Mouse (Mus musculus) adrenal gland, adult 2 months (tissue): ENCODE measurements around the gene Epb41l2. TPM values are rescaled to one million over a fixed set of nuclear protein-coding genes. Genes with fewer than 3 reads are reported as not detected.

ENCODE experiments used
- DNase-seq: peaks from one replicate; pipeline ENCODE4 v3.0.0; 2021
- polyA plus RNA-seq: library from polyadenylated mRNA; depleted of rRNA; stranded (reverse); fragments of >200 nt; gene quantifications from 2 replicates; pipeline ENCODE4 v1.2.3, GENCODE M21; 2012
- total RNA-seq, 2 experiments: library from RNA; stranded (reverse); gene quantifications; 2 replicates each; pipeline ENCODE4 v1.2.3; 2021

Epb41l2 gene
- total and polyA plus RNA-seq, 3 experiments = 20.5 to 71.6 (median 61.7) TPM

DNA sequence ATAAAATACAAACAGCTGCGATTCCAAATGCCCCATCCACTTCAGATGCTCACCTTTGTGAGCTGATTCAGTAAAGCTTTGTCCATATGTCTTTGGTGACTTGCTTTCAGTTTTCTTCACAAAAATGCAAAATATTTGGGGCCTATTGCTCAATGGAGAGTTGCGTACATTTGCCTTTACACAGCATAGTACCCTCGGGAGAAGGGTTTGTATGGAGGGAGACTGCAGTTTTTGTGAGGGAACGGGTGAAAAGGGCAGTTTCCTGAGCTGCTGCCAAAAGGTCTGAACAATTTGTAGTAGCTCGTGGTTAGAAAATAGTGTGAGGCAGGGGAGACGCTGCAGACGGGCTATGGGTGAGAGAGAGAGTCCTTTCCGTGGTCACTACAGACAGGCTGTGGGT, 40.5 kb downstream of the Epb41l2 start:
- no peak for DNase-seq

DNA sequence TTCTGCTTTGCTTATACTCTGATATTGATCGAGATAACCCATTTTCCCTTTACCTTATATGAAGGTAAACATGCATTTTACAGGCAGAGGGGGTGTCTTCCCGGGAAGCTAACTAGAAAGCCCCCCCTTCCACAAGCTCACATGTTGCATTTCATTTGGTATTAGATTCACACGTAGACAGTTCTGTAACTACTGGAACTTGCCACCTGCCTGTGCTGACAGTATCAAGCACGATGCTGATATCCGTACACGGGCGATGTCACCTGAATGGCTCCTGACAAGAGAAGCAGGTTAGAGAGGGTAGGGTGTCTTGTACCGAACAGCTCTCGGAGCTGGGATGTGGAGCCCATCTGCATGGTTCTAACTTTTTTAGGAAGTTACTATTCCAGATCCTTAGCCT, 41.0 kb downstream of the Epb41l2 start:
- DNase-seq = no peak

DNA sequence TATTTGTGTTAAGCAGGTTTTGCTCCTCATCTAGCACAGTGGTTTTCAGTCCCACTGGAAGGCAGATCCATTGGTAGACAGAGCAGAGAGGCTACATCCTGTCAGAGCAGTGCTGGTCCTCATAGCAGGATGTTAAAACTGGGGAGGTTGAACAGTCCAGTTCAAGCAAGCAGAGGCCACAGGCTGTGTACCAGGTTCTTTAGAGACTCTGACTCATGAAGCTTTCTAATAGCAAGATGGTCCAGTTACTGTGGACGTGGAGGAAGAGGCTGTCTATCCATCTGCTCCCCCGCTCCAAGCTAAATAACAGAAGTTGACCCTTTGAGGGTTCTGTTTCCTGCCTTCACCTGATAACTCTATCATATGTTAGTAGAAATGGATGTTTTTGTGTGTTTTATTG, 41.8 kb downstream of the Epb41l2 start:
- no peak for DNase-seq

DNA sequence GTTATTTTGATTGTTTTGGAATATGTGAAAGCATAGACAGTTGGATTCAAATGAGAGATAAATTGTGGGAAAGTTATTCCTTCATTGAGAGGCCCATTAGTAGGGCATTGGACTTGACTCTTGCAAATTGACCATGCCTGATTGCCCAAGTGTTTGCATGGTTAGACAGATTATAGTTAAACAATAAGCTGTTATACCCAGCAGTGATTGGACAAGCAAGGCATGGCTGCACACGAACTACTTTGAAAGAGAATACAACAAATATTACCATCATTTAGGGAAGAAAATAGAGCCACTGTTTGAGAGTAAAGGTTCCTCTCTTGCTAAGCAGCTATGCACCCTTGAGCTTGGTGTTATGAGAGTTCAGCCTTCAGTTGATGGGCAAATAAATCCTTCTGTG, 43.3 kb downstream of the Epb41l2 start:
- DNase-seq = no peak

DNA sequence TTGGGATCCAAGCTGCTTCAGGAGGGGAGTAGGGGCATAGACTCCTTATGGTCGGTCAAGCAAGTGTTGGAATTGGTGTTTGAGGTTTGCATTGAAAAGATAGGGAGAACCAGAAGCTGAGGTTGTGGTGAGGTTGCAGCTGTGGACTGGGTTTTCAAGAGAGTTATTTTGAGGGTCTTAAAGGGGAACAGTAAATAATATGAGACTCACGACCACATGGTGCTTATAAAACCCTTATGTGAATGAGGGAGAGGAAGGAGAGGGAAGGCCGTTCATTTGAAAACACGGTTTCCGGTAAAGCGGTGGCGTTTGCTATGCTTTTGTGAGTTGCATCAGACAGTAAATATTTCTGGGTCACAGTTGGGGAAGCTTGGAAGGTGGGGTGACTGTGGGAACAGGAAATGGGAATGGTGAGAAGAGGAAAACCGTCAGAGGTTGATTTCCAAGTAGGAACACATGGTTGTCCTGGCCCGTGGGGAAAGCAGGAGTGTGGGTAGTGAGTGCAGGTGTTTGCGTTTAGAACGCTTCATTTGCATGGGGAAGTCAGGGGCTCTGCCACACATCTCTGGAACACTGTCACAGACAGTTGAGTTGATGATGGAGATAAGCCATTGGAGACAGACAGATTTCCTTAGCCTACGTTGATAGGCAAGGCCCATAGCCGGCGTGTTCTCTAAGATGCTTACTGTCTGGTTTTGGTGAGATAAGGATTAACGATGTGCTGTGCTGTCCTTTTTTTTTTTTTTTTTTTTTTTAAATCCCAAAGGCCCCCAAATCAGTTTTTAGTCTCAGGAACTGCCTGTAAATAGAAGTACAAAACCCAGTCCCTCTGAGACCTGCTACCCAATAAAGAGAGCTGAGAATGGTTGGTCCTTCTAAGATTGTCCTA, 44.5 kb downstream of the Epb41l2 start:
- no peak for DNase-seq

DNA sequence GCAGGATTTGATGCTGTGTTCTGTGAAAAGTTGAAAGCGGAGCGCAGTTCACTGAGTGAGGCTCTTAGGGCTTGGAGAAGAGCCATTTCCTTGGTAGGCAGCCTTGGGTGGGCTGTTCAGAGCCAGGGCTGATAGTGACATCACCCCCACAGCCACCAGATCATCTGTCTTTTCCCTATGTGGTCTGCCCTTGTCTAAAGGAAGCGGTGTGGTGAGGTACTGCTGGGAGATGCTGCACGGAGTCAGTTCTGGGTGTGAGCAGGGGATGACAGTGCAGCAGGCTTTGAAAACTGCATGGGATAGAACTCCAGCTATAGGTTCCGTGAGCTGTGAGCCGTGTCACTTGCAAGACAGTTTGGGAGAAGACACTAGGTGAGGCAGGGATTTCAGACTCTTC, 45.1 kb downstream of the Epb41l2 start:
- DNase-seq = no peak

DNA sequence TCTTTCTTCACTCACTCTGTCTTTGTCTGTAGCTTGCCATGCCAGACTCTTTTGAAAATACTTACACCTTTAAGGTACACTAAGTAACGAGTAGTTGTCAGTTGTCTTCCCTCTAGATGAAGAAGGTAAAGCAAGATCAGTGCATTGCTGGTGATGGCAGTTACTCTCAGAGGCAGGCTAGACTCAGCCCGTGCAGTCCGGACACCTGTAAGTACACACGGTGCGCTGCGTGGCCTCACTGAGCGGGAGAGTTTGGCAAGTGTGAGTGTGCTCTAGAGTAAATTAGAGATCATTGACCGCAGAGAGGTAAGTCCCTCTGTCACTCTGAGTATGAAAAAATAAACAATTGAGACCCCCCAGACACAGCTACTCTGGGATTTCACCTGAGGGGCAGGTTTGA, 46.0 kb downstream of the Epb41l2 start:
- no peak for DNase-seq

DNA sequence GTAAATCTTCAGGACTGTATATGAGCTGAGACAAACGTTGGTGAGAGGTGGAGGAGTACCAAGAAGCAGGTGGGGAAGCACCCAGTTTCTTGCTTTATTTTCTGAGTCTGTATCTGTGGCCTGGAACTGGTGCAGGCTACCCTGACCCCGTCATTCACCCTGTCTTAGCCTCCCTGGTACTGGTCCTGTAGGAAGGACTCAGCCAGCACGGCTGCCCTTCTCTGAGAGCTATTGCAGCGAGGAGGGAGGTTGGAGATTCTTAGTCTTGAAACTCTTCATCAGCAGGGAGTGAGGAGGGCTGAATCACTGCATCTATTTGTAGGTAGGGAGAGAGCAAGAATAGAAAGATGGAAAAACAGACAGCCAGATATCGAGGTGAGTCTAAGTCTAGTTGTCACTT, 47.1 kb downstream of the Epb41l2 start:
- DNase-seq = no peak

DNA sequence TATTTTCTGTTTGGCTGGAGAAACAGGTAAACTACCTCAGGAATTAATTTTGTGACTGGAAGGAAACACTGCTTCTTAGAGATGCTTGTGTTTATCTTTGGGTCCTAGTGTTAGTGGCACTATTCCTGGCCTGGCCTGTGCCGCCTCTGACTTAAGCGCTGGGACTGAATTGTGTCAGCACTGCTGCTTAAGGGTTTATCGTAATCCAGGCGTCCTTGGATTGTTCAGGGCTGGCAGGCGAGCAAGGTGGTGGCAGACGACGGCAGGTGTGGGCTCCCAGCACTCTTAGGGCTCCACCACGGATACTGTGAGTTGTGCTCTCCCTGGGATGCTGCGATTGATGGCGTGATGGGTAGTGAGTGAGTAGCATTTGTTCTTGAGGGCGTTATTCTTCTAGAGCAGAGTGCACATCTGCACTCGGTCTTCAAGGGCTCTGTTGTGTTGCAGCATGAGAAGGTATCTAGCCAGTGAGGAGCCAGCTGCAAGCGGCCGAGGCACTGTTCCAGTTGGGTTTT, 48.6 kb downstream of the Epb41l2 start:
- no peak for DNase-seq

DNA sequence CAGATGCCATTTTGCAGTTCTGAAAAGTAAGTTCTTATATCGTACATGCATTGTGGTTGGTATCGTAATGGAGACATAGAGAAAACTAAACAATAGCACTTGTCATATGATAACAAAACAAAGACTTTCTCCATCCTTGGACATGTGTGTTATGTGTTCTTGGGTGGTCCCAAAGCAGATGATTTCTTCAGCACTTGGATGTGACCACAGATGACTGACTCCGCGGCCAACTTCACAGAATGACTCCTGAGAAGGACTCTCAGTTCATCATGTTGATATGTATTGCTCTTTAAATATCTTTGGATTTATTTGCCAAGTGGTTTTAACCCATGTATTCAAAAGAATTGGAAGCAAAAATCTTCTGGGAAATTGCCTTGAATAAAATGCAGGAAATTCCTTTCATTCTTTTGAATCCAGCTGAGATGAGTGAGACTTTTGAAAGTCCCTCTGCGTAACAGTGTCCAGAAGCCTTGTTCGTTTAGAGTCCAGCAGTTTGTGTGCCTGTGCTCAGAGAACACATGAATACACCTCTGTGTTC, 52.3 kb downstream of the Epb41l2 start:
- no peak for DNase-seq

DNA sequence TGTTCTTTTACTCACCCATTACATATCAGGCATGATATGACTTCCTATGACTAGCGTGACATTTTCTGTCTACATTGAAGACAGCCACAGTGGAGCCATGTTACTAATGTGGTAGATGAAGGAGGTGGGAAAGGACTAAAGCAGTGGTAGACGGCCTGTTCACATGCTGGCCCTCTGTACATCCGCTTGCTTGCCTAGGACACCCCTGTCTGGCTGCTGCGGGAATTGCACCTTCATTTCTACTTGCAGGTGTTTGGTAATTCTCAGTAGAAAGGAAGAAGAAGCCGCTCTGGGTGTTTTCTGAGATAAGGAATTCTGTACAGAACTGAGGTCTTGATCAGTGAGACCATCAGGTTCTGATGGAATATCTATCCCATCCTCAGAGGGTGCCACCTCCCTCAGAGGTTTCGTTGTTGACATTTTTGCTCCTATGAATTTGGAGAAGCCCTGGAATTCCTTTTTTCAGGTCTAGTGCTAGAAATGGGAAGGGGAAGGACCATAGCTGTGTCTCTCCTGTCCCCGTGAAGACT, 55.7 kb downstream of the Epb41l2 start:
- DNase-seq = peak; percentile 36

DNA sequence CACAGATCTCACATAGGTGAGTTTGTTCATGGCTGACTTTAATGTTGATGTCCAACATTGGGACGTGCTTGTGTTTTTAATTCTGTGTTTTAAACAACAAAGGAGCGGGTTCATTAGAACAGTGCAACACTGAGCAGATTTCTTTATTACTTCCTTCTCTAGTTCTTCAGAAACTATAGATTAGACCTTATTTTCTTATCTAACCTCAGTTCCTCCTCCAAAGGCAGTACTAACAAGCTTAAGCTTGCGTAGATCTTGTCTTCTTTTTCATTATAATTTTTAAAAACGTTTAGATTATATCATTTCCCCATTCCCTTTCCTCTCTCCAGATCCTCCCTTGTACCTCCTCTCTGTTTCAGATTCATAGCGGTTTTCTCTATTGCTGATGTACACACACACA, 57.1 kb downstream of the Epb41l2 start:
- DNase-seq = no peak

DNA sequence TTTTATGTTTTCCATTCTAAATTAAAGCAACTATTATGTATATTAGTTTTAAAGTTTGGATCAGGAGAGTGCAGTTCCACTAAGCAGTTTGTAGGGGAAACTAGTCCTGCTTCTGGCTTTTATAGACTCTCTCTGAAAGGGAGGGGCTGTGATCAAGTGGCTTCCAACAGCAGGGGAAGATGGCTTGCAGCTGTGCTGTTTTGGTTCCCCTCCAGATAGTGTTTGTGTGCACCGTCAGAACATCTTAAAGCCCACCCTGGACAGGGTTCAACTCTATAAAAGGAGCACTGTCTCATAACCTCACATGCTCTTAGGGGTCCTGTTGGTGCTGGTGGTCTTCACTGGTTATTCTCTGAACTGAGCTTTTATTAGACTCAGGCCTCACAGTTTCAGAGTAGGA, 66.5 kb downstream of the Epb41l2 start:
- DNase-seq = no peak

DNA sequence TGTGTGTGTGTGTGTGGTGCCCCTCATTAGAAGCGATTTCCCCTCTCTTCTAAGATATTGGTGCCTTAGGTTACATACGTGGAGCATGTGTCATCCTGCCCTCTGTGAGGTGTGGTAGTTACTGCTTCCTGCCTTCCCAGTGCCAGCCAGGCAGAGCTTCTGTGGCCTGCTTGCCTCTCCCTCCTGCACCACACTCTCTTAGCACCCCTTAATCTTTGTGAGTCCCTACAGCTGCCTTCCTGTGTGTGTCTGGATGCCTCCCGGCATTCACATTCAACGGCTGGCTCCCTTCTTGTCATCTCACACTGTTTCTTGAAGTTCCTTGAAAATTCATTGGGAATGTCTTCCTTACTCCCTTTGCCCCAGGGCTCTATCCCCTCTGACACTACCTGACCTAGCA, 67.2 kb downstream of the Epb41l2 start:
- DNase-seq = no peak

DNA sequence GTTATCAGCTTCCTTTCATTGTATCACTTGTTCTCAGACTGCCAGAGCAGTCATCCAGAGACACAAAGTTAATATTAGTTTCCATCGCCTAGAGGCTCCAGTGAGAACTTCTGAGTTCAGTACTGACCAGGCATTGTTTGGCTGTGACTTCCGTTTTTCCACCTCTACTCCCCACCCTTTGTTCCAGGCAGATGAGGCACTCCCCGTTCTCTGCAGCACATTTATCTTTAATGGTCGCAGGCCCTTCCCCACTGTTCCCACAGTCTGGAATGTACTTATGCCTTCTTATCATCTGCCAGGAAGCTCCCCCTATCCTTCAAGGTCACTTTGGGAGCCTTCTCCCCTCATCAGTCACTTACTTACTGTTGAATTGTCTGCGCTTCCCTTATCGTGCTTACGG, 67.9 kb downstream of the Epb41l2 start:
- DNase-seq = no peak

DNA sequence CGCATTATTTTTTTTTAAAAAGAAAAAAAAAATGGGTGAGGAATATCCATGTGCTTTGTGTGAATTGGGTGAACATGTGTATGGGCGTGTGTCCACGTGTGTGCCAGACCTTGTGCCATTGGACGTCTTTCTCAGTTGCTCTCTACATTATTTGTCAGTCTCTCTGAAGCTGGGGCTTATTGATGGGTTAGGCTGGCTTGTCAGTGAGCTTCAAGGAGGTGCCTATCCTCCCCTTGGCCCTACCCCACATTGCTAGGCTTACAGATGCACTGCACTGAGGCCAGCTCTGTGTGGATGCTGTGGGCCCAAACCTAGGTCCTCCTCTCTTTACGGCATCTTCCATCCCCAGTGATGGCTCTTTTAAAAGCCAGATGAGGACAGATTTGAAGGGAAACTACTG, 69.1 kb downstream of the Epb41l2 start:
- no peak for DNase-seq

DNA sequence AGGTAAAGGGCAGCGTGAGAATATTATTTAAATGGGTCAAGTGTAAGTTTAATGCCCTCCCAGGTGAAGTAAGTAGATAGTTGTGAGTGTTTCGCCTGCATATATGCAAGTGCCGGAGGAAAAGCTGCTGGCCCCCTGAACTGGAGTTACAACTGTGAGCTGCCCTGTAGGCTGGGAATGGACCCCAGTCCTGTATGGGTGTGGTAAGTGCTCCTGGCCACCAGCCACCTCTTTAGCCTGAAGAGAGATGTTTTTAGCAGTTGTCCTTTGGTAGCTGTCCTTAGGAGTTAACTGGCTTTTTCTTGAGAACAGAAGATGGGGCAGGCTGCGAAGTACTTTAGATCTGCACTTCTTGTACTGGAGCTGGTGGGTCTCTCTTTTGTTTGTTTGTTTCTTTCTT, 69.7 kb downstream of the Epb41l2 start:
- no peak for DNase-seq

DNA sequence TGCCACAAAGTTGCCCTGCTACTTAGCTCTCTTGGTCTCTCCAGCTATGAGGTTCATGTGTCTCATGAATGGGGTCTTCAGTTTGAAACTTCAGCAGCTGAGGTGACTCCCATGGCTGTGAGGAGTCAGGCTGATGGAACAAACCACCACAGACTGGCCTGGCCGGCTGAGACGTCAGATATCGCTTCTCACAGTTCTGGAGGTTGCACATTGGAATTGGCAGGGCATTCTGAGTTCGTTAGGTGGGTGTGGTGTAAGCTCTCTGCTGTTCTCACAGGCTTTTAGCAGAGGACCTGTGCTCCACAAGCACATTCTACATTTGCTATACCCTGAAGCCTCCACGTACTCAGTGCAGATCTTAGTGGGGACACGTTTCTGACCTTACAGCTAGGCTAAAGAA, 71.3 kb downstream of the Epb41l2 start:
- DNase-seq = no peak

DNA sequence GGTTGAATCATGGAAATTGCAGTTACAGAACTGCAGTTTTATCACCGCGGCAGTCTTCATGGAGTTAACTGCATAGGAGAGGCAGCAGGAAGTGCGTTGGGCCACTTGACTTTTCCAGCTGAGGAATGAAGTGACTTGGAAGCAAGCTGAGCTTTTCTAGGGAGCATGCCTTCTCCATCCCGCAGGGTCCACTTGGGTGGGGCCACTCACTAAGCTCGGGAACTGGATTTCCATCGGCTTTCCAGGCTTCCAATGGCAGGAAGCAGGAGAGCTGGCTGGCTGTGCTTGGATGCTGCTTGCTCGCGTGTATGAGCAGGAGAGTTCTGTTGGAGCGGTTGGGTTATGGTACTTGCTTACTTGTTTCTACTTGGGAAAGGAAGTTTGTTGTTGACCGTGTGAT, 72.8 kb downstream of the Epb41l2 start:
- DNase-seq = no peak

DNA sequence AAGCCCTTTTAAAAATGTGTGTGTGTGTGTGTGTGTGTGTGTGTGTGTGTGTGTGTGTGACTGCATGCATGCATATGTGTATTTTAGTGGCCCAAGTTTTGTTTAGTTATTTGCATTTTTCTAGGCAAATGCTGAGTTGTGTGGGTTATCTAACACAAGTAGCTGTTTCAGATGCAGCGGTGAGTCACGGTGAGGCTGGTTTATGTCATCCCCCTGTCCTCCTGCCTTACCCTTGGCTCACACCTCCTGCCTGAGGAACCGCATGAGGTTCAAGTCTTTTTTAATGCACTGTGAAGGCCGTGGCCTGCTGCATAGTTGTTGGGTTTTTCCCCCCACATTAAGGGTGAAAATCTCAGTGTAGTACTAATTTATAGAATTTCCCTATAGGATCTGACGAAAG, 73.3 kb downstream of the Epb41l2 start:
- peak; percentile 63 for DNase-seq

DNA sequence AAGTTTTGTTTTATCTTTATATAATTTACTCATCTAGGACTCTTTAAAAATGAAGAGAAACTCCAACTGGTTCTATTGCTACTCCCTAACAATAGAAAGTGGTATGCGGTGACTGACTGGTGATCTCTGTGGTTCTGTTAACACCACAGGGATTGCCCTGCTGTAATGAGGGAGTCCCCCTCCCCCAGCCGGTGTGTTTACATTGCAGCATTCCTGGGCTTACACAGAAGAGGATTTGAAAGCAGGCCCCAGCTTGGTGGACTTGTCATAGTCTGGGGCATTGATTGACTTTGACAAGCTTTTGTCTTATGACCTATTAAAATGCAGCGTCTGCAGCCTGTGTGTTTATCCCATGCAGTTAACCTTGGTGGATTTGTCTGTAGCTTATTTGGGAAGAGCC, 73.9 kb downstream of the Epb41l2 start:
- no peak for DNase-seq

DNA sequence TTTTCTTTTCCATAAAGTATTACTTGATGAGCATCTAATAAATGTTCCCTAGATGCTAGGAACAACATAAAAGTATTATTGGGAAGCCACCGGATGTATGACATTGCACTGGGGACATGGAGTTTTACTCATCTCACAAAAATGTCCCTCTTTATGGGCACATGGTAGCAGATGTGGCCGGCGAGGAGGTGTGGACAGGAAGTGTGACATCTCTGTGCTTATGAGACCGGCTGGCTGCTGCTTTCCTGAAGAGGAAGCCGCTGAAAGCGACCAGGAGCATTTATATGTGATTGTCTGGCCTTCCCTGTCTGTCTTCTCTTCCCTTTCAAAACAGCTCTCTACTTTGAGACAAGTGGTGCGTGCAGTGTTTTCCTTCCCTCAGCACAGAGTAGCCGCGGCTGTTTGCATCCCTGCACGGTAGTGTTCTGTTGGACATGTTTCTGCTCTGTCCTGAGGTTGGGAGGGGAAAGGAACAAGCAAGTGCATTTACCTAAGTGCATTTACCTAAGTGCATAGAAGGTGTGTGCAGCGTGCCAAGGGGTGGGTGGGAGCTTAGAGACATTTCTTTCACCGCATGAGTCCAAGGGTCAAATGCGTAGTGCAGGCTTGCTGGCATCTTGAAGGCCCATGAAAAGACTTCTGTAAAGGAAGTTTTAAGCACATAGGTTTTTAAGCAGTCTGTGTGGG, 74.9 kb downstream of the Epb41l2 start:
- DNase-seq = no peak
